Mouse (Mus musculus): Measurements from ENCODE around the gene Ppox. TPM values are rescaled to one million over a fixed set of nuclear protein-coding genes. Genes with fewer than 3 reads are reported as not detected.

Gene Ppox
- total and polyA plus RNA-seq, 2 experiments from 2014 or later: 32.4 to 44.3 TPM

DNA sequence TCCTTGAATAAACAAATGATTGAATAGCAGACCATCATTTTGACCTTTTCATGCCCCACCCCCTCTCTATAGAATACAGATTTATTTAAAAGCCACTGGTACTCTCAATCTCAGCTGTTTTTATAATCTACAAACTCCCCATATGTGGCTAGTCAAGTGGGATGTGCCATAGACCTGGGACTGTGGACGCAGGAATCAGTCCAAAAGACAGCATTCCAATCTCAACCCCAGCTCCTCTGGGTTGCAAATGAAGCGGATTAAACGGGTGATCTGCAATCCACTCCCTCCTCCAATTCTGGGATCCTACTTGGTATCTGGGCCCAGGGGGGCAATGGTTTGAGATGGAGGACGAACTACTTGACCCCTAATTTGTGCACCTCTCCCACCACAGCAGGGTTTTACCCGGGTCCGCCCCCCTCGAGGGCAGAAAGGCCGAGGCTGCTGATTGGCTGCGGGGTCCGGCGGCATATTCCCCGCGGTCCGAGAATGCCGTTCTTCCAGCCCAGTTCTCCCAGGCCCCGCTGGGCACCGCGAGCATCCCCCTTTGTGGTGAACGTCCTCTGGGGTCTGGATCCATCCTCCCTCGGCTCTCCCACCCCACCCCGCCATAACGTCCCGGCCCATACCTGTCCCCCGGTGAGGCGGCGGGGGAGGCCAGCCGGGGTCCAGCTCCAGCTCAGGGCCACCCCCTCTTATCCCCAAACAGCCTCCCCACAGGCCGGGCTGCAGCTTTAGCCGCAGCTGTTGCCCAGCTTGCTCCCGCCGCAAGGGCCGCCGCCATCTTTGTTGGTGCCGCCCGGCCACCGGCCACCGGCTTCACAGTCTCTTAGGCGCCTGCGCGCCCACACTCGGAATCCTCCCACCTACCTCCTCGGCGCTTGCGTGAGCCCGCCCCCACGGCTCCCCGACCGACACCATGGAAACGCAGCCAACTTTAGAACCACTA, 6.4 kb upstream of the Ppox start, which contains the start of gene Usp21:
Usp21 (minus strand) TSS at position 856 of the 946 bp plus-strand sequence.
- under 1% methylated on average over 49 of the region's 49 CpGs for WGBS
- peaks cover 6% of the 10 kb centered on the region; the same call in 1 of the 2 replicates for H3K4me1 ChIP-seq (ENCODE audit: insufficient read depth, low read length)
- H3K4me3 ChIP-seq (ENCODE audit: low read length): peak within 1 kb of the TSS; percentile 78
- H3K27me3 ChIP-seq (ENCODE audit: insufficient read depth, low read length): no peaks in the 10 kb centered on the region
- peak within 1 kb of the TSS; percentile 75 for H3K4me2 ChIP-seq (ENCODE audit: low read depth, low read length)
- H3K27ac ChIP-seq: peak within 1 kb of the TSS; percentile 95
- no peaks in the 10 kb centered on the region for H3K9me3 ChIP-seq (ENCODE audit: low read length)
- DNase-seq (ENCODE audit: low spot score) (peak; percentile 97), ATAC-seq (peak; percentile 96)
- no peak for TF ChIP-seq CTCF (IDR thresholded peaks at IDR 0.05; ENCODE audit: low read depth)
- peaks cover 32% of the 10 kb centered on the region; the same call in 1 of the 2 replicates for H3K36me3 ChIP-seq (ENCODE audit: insufficient read depth, low read length)
- peak within 1 kb of the TSS; percentile 92 for H3K9ac ChIP-seq (replicated peaks; ENCODE audit: low read length)

DNA sequence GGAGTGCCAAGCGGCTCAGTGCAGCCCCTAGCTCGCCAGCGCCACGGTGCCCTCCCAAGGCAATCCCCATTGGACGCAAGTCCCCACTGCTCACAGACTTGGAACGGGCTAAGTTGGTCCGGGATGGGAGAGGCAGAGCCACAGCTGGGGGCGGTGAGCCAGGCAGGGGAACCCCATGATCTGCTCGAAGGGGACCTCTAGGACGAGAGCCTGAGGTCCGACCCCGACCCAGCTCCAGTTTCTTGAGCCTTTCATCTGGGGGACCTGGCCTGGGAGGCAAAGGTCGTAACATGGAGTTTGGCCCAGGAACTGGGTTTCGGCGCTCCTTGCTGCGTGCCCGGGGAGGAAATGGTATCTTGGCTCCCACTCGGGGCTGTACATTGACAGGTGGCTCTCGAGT, 5.5 kb upstream of the Ppox start:
- TF ChIP-seq CTCF (IDR thresholded peaks at IDR 0.05; ENCODE audit: low read depth): no peak
- Histone ChIP-seq H3K27ac (no peak overlapping the region), H3K27me3 (ENCODE audit: insufficient read depth, low read length) (no peaks in the 10 kb centered on the region), H3K4me3 (ENCODE audit: low read length) (peak overlapping the region; percentile 78), H3K9ac (replicated peaks; ENCODE audit: low read length) (no peak overlapping the region), H3K4me1 (ENCODE audit: insufficient read depth, low read length) (peaks cover 6% of the 10 kb centered on the region; the same call in 1 of the 2 replicates), H3K9me3 (ENCODE audit: low read length) (no peaks in the 10 kb centered on the region), H3K36me3 (ENCODE audit: insufficient read depth, low read length) (peaks cover 32% of the 10 kb centered on the region; the same call in 1 of the 2 replicates), H3K4me2 (ENCODE audit: low read depth, low read length) (peak overlapping the region; percentile 75)
- DNase-seq (ENCODE audit: low spot score): no peak
- WGBS: 89% methylated on average over 19 of the region's 19 CpGs
- ATAC-seq: no peak

DNA sequence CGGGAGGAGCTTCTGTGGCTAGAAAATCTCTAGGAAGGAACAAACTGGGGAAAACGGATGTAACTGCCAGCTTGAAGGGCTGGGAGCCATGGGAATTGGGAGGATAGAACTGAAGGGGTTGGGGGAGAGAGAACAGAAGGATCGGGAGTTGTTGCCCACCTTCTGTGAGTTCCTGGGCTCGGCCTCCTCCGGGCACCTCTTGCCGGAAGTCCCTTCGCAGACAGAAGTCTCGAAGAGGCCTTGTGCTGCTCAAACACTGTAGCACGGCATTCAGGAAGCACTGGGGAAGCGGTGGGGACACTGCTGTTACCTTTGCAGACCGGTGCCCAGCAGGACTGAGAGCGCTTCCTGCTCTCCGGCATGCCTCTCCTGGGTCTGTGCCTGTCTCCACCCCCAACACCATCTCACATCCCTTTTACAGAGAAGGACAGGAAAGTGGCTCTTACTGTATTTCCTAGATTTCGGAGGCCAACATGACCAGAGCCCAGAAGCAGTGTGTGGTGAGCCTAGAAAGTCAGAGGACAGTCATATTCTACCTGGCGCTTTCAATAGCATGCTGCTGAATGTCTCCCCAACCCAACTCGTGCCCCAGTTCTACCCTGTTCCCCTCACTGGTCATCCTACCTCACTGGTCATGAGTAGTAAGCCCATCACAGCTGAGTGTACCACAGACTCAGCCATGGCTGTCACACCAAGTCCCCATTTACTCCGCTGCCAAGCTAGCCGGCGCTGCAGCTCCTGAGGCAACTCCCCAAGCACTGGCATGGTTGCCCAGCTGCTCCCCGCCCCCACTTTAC, 4.3 kb upstream of the Ppox start:
- Histone ChIP-seq H3K9me3 (ENCODE audit: low read length) (no peaks in the 10 kb centered on the region), H3K36me3 (ENCODE audit: insufficient read depth, low read length) (peaks cover 32% of the 10 kb centered on the region; the same call in 1 of the 2 replicates), H3K9ac (replicated peaks; ENCODE audit: low read length) (no peak overlapping the region), H3K4me3 (ENCODE audit: low read length) (no peak overlapping the region), H3K4me2 (ENCODE audit: low read depth, low read length) (0 out of 2 replicates have a peak overlapping the region, but pooled peaks have one; percentile 4), H3K27ac (no peak overlapping the region), H3K27me3 (ENCODE audit: insufficient read depth, low read length) (no peaks in the 10 kb centered on the region), H3K4me1 (ENCODE audit: insufficient read depth, low read length) (peaks cover 8% of the 10 kb centered on the region)
- no peak for ATAC-seq
- DNase-seq (ENCODE audit: low spot score): no peak
- no peak for TF ChIP-seq CTCF (IDR thresholded peaks at IDR 0.05; ENCODE audit: low read depth)
- WGBS: 90% methylated on average over 20 of the region's 20 CpGs

DNA sequence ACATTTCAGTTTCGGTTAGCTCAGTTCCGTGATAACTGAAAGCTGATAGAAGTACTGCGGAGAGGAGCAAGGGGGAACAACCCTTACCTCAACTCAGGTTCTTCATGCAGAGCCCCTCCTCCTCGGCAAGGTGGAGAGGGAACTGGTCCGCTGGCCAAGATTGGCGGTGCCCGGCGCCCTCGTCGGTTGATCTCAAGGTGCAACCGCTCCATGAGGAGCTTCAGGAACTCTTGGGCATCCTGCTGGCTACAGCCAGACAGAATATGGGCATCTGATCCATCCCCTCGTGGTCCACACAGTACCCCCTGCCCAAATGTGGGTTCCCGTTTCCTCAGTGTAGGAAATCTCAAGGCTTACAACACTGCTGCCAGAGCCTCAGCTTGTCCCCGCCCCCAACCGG, 3.5 kb upstream of the Ppox start:
- Histone ChIP-seq H3K27me3 (ENCODE audit: insufficient read depth, low read length) (no peaks in the 10 kb centered on the region), H3K4me2 (ENCODE audit: low read depth, low read length) (no peak overlapping the region)
- DNase-seq (ENCODE audit: low spot score): no peak

DNA sequence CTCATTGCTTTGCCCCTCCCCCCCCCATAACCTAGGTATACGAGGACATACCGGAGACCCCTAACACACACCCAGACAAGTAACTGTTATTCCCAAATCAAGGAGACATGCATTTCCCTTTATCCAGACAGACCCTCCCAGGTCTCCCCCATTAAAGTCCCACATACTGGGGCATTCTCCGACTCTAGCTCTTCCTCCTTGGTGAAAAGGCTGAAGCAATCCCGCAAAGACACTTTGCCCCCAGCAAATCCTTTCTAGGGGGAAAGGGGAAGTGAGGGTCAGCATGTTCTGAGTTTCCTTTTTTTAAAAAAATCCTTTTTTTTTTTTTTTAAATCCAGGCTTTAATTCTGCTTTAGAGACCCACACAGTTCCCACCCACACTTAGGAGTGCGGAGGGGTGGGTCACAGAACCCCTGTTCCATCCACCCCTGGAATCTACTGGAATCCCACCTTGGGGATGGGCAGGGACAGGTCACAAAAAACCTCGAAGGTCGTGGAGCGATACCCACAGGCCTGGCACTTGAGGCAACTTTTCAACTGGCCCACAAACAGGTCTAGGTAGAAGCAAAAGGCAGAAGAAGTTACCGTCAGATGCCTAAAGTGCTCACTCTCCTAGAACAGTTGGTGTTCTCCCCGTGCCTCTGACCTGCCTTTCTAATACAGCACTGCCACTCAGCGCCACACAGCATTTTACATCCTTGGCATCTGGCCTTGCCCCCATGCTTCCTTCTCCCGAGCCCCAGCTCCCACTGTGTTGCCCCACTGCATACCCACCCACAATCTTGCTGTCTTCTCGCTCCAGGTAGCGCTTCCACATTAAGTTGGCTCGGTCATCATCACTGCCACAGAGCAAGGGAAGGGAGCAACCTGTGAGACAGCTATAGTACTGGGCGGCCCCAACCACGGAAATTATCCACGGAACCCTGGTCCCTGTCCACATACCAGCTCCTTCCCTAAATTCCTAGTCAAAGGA, 2.5 kb upstream of the Ppox start:
- ATAC-seq (no peak), DNase-seq (ENCODE audit: low spot score) (no peak)
- Histone ChIP-seq H3K4me1 (ENCODE audit: insufficient read depth, low read length) (peaks cover 12% of the 10 kb centered on the region), H3K36me3 (ENCODE audit: insufficient read depth, low read length) (peaks cover 20% of the 10 kb centered on the region; the same call in 1 of the 2 replicates), H3K4me2 (ENCODE audit: low read depth, low read length) (no peak overlapping the region), H3K27me3 (ENCODE audit: insufficient read depth, low read length) (no peaks in the 10 kb centered on the region), H3K9ac (replicated peaks; ENCODE audit: low read length) (no peak overlapping the region), H3K4me3 (ENCODE audit: low read length) (no peak overlapping the region), H3K27ac (no peak overlapping the region), H3K9me3 (ENCODE audit: low read length) (no peaks in the 10 kb centered on the region)
- no peak for TF ChIP-seq CTCF (IDR thresholded peaks at IDR 0.05; ENCODE audit: low read depth)
- 91% methylated on average over 18 of the region's 18 CpGs for WGBS

More for the DNA sequence above, 3.5 kb upstream of the Ppox start:
- Histone ChIP-seq H3K27ac (no peak overlapping the region), H3K36me3 (ENCODE audit: insufficient read depth, low read length) (peaks cover 27% of the 10 kb centered on the region; the same call in 1 of the 2 replicates), H3K9ac (replicated peaks; ENCODE audit: low read length) (no peak overlapping the region), H3K9me3 (ENCODE audit: low read length) (no peaks in the 10 kb centered on the region), H3K4me1 (ENCODE audit: insufficient read depth, low read length) (peaks cover 12% of the 10 kb centered on the region), H3K4me3 (ENCODE audit: low read length) (no peak overlapping the region)
- ATAC-seq: no peak
- 90% methylated on average over 15 of the region's 15 CpGs for WGBS
- TF ChIP-seq CTCF (IDR thresholded peaks at IDR 0.05; ENCODE audit: low read depth): no peak
